Mouse (Mus musculus): ENCODE results near the gene Sema3c. TPM values are rescaled to one million over a fixed set of nuclear protein-coding genes. Genes with fewer than 3 reads are reported as not detected.

Sema3c gene
- polyA plus RNA-seq, 1 experiment: not detected

- no peak overlapping the region for H3K4me3 ChIP-seq (replicated peaks)
- TF ChIP-seq GATA1 (IDR thresholded peaks at IDR 0.05; ENCODE audit: borderline replicate concordance, low read length): no peak
- no peak for TF ChIP-seq FLI1 (IDR thresholded peaks at IDR 0.05; ENCODE audit: low read length)
- no peaks in the 10 kb centered on the region for H3K27me3 ChIP-seq (replicated peaks)
- H3K4me1 ChIP-seq: no peaks in the 10 kb centered on the region
- H3K36me3 ChIP-seq (replicated peaks; ENCODE audit: low read length): no peaks in the 10 kb centered on the region
- H3K9me3 ChIP-seq: no peaks in the 10 kb centered on the region
These were observed 130.1 kb downstream of the Sema3c start for GRCm38 (mm10) chr5:17704160-17704559.

DNA sequence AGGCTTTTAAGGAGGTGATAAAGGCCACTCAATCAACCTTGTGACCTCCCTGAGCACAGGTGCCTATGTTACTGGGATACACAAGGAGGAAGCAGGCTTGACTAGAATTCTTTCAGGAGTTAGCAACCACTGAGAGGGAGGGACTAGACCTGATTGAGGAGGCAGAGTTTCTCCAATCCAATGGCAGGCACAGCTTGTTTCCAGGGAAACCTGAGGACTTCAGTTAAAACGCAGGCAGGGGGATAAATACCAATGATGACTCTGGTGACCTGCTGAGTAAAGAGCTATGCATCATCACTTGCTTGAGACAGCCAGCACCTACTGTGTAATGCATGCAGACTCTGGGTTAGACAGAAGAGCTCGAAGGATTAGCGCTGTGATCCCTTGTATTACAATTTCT, 133.0 kb downstream of the Sema3c start:
- H3K4me3 ChIP-seq (replicated peaks): no peak overlapping the region
- TF ChIP-seq GATA1 (IDR thresholded peaks at IDR 0.05; ENCODE audit: borderline replicate concordance, low read length) (no peak), FLI1 (IDR thresholded peaks at IDR 0.05; ENCODE audit: low read length) (no peak)
- H3K27me3 ChIP-seq (replicated peaks): no peaks in the 10 kb centered on the region
- H3K9me3 ChIP-seq: no peaks in the 10 kb centered on the region
- H3K36me3 ChIP-seq (replicated peaks; ENCODE audit: low read length): no peaks in the 10 kb centered on the region
- no peaks in the 10 kb centered on the region for H3K4me1 ChIP-seq

DNA sequence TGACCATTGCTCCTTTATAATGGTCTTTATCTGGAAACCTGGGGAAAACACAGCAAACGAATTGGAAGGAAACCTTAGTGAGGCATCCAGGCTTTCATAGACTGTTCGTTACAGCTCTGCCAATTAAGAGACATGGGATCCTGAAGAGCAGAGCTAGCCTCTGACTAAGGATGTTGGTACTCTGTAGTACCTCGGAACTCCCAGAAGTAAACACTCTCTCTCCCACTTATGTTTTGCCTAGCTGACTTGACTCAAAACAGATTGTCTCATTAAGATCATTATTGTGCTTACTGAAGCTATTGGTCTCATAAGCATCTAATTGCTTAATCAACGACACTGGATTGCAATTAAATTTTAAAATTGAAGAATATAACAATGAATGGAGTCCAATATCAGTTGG, 138.3 kb downstream of the Sema3c start:
- TF ChIP-seq FLI1 (IDR thresholded peaks at IDR 0.05; ENCODE audit: low read length): no peak
- TF ChIP-seq GATA1 (IDR thresholded peaks at IDR 0.05; ENCODE audit: borderline replicate concordance, low read length): no peak
- Histone ChIP-seq H3K27me3 (replicated peaks) (no peaks in the 10 kb centered on the region), H3K4me1 (no peaks in the 10 kb centered on the region), H3K36me3 (replicated peaks; ENCODE audit: low read length) (no peaks in the 10 kb centered on the region), H3K9me3 (no peaks in the 10 kb centered on the region), H3K4me3 (replicated peaks) (no peak overlapping the region)

DNA sequence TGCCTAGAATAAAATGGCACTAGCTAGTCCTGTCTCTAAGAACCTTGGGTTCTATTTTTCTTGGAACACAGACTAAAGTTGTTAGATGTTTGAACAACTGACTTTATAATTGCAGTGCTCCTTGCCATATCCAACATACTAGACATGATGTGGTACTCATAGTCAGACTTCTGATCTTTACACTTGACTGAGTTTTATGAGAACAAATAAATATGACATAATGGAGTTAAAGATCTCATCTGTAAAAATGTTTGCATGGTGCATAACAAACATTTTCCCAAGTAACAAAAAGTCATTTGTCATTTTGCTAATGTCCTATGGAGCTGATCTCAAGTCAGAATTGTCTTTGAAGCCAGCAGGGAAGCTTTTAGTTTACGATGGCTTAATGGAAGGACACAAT, 141.1 kb downstream of the Sema3c start:
- no peak overlapping the region for H3K4me3 ChIP-seq (replicated peaks)
- H3K36me3 ChIP-seq (replicated peaks; ENCODE audit: low read length): no peaks in the 10 kb centered on the region
- H3K27me3 ChIP-seq (replicated peaks): no peaks in the 10 kb centered on the region
- TF ChIP-seq FLI1 (IDR thresholded peaks at IDR 0.05; ENCODE audit: low read length) (no peak), GATA1 (IDR thresholded peaks at IDR 0.05; ENCODE audit: borderline replicate concordance, low read length) (no peak)
- no peaks in the 10 kb centered on the region for H3K9me3 ChIP-seq
- H3K4me1 ChIP-seq: no peaks in the 10 kb centered on the region

- TF ChIP-seq GATA1 (IDR thresholded peaks at IDR 0.05; ENCODE audit: borderline replicate concordance, low read length): no peak
- no peak for TF ChIP-seq FLI1 (IDR thresholded peaks at IDR 0.05; ENCODE audit: low read length)
- Histone ChIP-seq H3K9me3 (no peaks in the 10 kb centered on the region), H3K4me3 (replicated peaks) (no peak overlapping the region), H3K27me3 (replicated peaks) (no peaks in the 10 kb centered on the region), H3K36me3 (replicated peaks; ENCODE audit: low read length) (no peaks in the 10 kb centered on the region), H3K4me1 (no peaks in the 10 kb centered on the region)
These were observed 145.9 kb downstream of the Sema3c start for GRCm38 (mm10) chr5:17720011-17720410.

- H3K4me1 ChIP-seq: no peaks in the 10 kb centered on the region
- H3K4me3 ChIP-seq (replicated peaks): no peak overlapping the region
- H3K9me3 ChIP-seq: no peaks in the 10 kb centered on the region
- TF ChIP-seq FLI1 (IDR thresholded peaks at IDR 0.05; ENCODE audit: low read length): no peak
- no peak for TF ChIP-seq GATA1 (IDR thresholded peaks at IDR 0.05; ENCODE audit: borderline replicate concordance, low read length)
- H3K36me3 ChIP-seq (replicated peaks; ENCODE audit: low read length): no peaks in the 10 kb centered on the region
- no peaks in the 10 kb centered on the region for H3K27me3 ChIP-seq (replicated peaks)
These were observed 149.9 kb downstream of the Sema3c start for GRCm38 (mm10) chr5:17724031-17724430.

GRCm38 (mm10) chr5:17728047-17728446, 154.0 kb downstream of the Sema3c start:
- no peaks in the 10 kb centered on the region for H3K9me3 ChIP-seq
- no peaks in the 10 kb centered on the region for H3K4me1 ChIP-seq
- no peak overlapping the region for H3K4me3 ChIP-seq (replicated peaks)
- H3K36me3 ChIP-seq (replicated peaks; ENCODE audit: low read length): no peaks in the 10 kb centered on the region
- TF ChIP-seq GATA1 (IDR thresholded peaks at IDR 0.05; ENCODE audit: borderline replicate concordance, low read length): no peak
- no peak for TF ChIP-seq FLI1 (IDR thresholded peaks at IDR 0.05; ENCODE audit: low read length)
- H3K27me3 ChIP-seq (replicated peaks): no peaks in the 10 kb centered on the region

DNA sequence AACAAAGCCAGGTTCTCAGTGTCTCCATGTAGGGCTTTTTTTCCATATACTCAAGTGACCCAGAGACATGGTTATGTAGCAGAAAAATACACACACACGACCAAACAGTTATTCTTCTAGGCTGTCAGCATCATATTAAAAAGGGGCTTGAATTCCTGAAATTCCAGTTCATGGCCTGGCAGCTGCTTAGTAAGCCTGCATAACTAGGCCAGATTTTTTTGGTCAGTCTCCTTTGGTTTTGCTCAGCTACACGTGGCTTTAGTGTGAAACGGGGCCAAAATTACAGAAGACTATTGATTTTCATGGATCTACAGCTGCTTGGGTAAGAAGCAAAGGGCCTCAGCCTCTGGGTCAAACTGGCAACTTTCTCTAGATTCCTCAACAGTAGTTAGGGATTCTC, 165.7 kb downstream of the Sema3c start:
- Histone ChIP-seq H3K4me1 (no peaks in the 10 kb centered on the region), H3K36me3 (replicated peaks; ENCODE audit: low read length) (no peaks in the 10 kb centered on the region), H3K9me3 (no peaks in the 10 kb centered on the region), H3K4me3 (replicated peaks) (no peak overlapping the region), H3K27me3 (replicated peaks) (no peaks in the 10 kb centered on the region)
- TF ChIP-seq GATA1 (IDR thresholded peaks at IDR 0.05; ENCODE audit: borderline replicate concordance, low read length) (no peak), FLI1 (IDR thresholded peaks at IDR 0.05; ENCODE audit: low read length) (no peak)

- TF ChIP-seq FLI1 (IDR thresholded peaks at IDR 0.05; ENCODE audit: low read length): no peak
- H3K36me3 ChIP-seq (replicated peaks; ENCODE audit: low read length): no peaks in the 10 kb centered on the region
- H3K4me1 ChIP-seq: no peaks in the 10 kb centered on the region
- H3K9me3 ChIP-seq: no peaks in the 10 kb centered on the region
- H3K27me3 ChIP-seq (replicated peaks): no peaks in the 10 kb centered on the region
- H3K4me3 ChIP-seq (replicated peaks): no peak overlapping the region
These were observed 172.4 kb downstream of the Sema3c start for GRCm38 (mm10) chr5:17746520-17746919.

DNA sequence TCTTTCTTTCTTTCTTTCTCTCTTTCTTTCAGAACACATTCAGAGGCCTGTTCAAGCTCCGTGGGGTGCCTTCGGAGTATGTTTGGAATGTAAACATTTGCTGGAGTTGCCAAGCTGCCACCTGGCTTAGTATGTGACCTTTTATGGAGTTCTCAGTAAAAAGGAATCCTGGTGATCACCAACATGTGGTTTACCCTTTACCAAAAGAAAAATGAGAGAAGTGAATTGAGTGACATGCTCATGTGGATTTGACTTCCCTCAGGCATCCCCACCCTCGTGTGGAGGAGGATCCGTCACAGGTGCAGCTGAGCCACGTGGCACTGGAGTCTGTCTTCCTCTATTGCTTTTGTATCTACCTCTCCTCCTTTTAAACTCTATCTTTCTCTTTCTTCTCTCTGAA, 173.1 kb downstream of the Sema3c start:
- Histone ChIP-seq H3K36me3 (replicated peaks; ENCODE audit: low read length) (no peaks in the 10 kb centered on the region), H3K27me3 (replicated peaks) (no peaks in the 10 kb centered on the region), H3K9me3 (no peaks in the 10 kb centered on the region; the same call in 1 of the 2 replicates), H3K4me1 (no peaks in the 10 kb centered on the region), H3K4me3 (replicated peaks) (no peak overlapping the region)
- TF ChIP-seq GATA1 (IDR thresholded peaks at IDR 0.05; ENCODE audit: borderline replicate concordance, low read length): no peak
- TF ChIP-seq FLI1 (IDR thresholded peaks at IDR 0.05; ENCODE audit: low read length): no peak

- H3K27me3 ChIP-seq (replicated peaks): no peaks in the 10 kb centered on the region
- no peaks in the 10 kb centered on the region for H3K4me1 ChIP-seq
- no peak overlapping the region for H3K4me3 ChIP-seq (replicated peaks)
- H3K9me3 ChIP-seq: no peaks in the 10 kb centered on the region; the same call in 1 of the 2 replicates
- H3K36me3 ChIP-seq (replicated peaks; ENCODE audit: low read length): no peaks in the 10 kb centered on the region
- no peak for TF ChIP-seq FLI1 (IDR thresholded peaks at IDR 0.05; ENCODE audit: low read length)
- TF ChIP-seq GATA1 (IDR thresholded peaks at IDR 0.05; ENCODE audit: borderline replicate concordance, low read length): no peak
These were observed 174.2 kb downstream of the Sema3c start for GRCm38 (mm10) chr5:17748293-17748692.

Data from megakaryocyte, embryonic 14.5 days (primary cell).